Mouse (Mus musculus): ENCODE measurements at regions not wholly inside any gene's neighbourhood (a gene's known extent, or its start where the extent isn't known, plus 50 kb on each side); places are given as distances from the start of the nearest gene placed in this dataset.

- no peak for TF ChIP-seq GATA1 (IDR thresholded peaks at IDR 0.05; ENCODE audit: borderline replicate concordance, low read length)
- TF ChIP-seq TAL1 (conservative IDR thresholded peaks at IDR 0.05; ENCODE audit: low read depth, low read length), result no peak
- no peak for TF ChIP-seq CTCF (IDR thresholded peaks at IDR 0.05; ENCODE audit: low read depth, low read length)
- no peak for TF ChIP-seq POLR2AphosphoS5 (IDR thresholded peaks at IDR 0.05; ENCODE audit: insufficient replicate concordance, low read depth, low read length)
- no peak for TF ChIP-seq GATA2 (IDR thresholded peaks at IDR 0.05; ENCODE audit: borderline replicate concordance, low read depth, low read length)
These were observed 57.0 kb upstream of the Lama4 start for GRCm38 (mm10) chr10:38908277-38908676.
